Mouse (Mus musculus) heart, adult 2 months (tissue): ENCODE data around the gene Hist3h2a.

Experiments
- CTCF ChIP-seq: fragments of 200-600 bp; IDR thresholded peaks from 2 replicates; pipeline ENCODE4 v1.8.1; 2022; ENCODE audit warnings: antibody characterized with exemption, mild to moderate bottlenecking, moderate library complexity
- POLR2A ChIP-seq: fragments of 200-500 bp; IDR thresholded peaks from 2 replicates; pipeline ENCODE4 v1.6.1; 2011; ENCODE audit warnings: mild to moderate bottlenecking, low read depth, low read length, control low read depth; ENCODE audit not compliant: insufficient read depth

DNA sequence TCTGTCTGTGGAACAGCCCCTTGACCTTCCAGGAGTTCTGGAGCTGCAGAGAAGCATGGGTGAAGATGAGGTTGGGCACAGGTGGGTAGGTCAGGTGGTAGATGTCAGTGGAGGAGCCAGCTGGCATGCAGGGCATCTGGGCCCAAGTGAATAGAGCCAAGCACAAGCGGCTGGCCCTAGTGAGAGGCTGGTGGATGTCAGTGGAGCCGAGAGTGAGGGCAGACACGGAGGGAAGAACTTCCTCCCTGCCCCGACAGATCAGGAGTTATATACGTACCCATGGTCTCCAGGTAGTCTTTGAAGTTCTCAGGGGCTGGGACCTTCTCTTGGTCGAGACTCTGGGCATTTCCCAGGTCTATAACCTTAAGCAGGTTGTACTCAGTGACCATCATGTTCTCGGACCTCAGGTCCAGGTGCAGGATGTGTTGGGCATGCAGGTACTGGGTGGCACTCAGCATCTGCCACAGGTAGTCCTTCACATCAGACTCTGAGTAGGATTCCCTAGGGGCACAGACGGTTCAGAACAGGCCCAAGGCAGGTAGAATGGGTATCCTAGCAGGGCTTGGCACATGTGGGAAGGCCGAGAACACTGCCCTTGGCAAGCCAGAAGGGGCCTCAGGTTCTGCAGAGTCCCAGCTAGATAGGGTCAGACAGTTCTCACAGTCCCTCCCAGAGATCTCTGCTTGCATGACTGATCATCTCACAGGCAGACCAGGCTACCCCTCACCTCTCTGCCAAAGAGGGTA is 40.7 kb downstream of the Hist3h2a start:
- no peak for TF ChIP-seq CTCF
- TF ChIP-seq POLR2A: no peak
